Mouse (Mus musculus) frontal cortex, adult 2 months (tissue): ENCODE measurements around the gene Exosc6. TPM values are rescaled to one million over a fixed set of nuclear protein-coding genes. Genes with fewer than 3 reads are reported as not detected.
"Not testable (repeated sequence)": the region's sequence is repeated elsewhere in the genome, so short reads cannot be mapped to it uniquely, and the experiment has no call there.

Experiments used
- DNase-seq, 2 experiments: peaks; one replicate each; pipeline ENCODE4 v3.0.0; 2022; ENCODE audit warnings: low spot score in 1 of 2; ENCODE audit errors: extremely low spot score in 1 of 2
- polyA plus RNA-seq: library from polyadenylated mRNA; depleted of rRNA; stranded (reverse); fragments of >200 nt; gene quantifications from 2 replicates; pipeline ENCODE4 v1.2.3, GENCODE M21; 2012; rRNA removed

The Exosc6 gene
- not detected in 2 replicates for polyA plus RNA-seq

- DNase-seq: peak; percentile 75 to 95
Observed at GRCm38 (mm10) chr8:111056158-111056663, at the start of gene Exosc6. TSS of gene Exosc6 (plus strand) at chr8:111056339.

- DNase-seq: not testable (repeated sequence)
Observed at GRCm38 (mm10) chr8:111010230-111010991, 45.7 kb upstream of the Exosc6 start.

DNA sequence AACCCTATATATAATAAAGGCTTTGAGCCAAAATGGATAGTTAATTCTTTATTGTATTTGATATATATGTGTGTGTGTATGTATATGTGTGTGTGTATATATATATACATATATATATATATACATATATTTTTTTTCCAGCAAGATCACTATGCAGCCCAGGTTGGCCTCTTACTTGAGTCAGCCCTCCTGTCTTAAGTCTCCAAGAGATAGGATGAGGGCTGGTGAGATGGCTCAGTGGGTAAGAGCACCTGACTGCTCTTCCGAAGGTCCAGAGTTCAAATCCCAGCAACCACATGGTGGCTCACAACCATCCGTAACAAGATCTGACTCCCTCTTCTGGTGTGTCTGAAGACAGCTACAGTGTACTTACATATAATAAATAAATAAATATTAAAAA, 29.5 kb upstream of the Exosc6 start:
- DNase-seq: not testable (repeated sequence)

DNA sequence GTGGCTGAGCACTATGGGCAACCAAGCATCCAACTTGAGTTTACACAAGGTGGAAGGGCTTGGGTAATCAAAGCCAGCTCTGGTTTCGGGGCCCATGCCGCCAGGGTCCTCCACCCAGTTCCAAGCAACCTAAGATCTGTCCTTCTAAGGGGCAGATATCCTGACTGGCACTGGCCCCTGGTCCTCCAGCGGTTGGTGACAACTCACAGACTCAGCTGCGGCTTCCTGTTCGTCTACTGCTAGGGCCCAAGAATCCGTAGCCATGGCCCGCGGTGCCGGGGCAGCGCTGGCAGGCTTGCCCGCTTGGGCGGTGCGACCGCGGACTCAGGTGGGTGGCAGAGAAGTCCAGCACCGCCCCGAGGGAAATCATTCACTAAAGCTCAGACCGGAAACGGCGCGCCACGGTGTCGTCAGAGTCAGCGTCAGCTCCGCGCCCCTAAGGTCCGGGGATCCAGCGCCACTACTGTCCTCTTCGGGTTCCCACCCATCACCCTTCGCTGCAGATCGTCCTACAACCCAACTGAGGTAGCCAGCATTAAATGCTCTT, 28.7 kb upstream of the Exosc6 start:
- peak; percentile 80 to 92 for DNase-seq

- no peak for DNase-seq
Observed at GRCm38 (mm10) chr8:111029589-111029988, 26.6 kb upstream of the Exosc6 start.

DNA sequence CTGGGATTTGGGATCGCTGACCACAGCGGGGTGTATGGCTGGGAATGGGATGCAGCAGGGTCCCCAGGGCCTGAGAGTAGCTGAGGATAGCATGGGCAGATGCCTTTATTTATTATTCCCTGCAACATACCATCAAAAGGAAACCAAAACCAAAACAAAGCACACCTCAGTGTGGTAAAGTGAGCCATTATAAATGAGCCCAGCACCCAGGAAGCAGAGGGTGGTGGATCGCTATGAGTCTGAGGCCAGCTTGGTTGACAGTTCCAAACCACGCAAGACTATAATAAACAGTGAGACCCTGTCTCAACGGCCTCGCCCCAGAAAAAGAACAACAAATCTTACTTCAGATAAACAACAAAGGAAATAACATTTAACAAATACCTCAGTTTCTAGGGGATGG, 26.1 kb upstream of the Exosc6 start:
- DNase-seq: no peak

DNA sequence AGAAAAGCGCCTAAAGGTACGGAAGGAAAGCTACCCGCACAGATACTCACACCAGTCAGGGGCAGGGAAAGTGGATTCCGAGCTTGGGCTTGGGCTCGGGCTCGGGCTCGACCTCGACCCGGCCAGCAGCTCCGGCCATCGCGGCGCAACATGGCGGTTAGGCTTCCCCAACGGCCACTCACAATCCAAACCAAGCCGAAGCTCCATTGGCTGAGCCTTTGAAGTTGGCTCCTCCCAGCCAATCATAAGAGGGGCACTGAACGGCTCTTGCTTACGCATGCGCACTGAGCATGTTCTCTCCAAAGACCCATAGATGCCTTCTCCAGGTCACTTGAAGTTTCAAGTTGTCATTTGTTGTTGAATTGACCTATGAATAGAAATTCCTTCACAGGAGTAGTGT, 24.6 kb upstream of the Exosc6 start, which contains the start of gene Ddx19b:
Gene Ddx19b, minus strand, starts transcription at position 180 of the 400 bp plus-strand sequence.
- DNase-seq: no peak

DNA sequence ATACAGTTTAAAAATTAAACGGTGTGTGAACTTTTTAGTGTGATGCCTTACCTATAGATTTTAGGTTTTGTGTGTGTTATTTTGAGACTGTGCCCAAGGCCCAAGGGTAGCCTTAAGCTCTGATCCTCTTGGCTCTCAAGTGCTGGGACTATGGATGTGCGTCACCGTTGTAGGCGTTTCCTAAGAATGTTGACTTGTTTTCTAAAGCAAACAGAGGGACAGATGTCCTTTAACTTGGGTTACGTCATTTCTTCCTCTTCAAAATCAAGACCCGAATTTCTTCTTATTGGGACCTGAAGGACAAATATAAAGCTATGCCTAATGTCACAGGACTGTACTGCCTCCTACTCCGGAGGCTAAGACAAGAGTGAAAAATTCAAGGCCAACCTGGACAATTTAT, 23.2 kb upstream of the Exosc6 start, which contains the start of gene Aars:
Gene Aars, plus strand, starts transcription at position 229 of the 400 bp plus-strand sequence.
- no peak for DNase-seq

DNA sequence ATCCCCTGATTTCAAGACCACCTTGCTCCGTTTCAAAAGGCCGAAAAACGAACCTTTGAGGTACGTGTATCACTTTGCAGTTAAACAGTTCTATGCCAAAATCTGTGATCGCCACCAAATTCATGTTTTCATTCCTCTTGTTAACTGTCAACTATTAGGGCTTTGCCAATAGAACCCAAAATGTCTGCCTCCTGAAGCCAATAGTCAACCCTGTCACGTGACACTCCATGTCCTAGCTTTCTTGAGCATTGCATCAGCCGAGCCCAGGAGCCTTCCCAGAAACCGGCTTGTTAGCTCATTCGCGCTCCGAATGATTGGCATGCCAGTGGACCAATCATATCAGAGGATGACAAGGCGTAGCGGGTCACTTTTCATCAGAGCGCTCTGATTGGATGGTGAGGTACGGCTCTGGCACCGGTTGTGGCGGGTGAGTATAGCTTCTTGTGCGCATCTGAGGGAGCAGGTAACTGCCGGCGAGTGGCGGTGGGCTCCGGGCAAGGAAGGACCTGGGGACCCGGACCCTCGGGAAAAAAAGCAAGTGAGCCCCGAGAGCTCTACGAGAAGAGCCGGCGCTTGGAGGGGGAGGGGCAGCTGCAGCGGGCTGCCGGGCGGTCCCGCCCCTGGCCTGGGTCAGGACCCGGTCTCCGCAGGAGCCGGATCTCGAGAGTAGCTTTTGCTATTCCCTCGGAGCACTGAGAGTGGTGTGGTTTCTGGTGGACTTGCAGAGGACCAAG, 22.5 kb upstream of the Exosc6 start:
- peak; percentile 99 to 100 for DNase-seq

- peak in 1 of 2 experiments; percentile 22 for DNase-seq
Observed at GRCm38 (mm10) chr8:111034276-111034675, 21.9 kb upstream of the Exosc6 start.

- DNase-seq: no peak
Observed at GRCm38 (mm10) chr8:111036591-111036990, 19.5 kb upstream of the Exosc6 start.

DNA sequence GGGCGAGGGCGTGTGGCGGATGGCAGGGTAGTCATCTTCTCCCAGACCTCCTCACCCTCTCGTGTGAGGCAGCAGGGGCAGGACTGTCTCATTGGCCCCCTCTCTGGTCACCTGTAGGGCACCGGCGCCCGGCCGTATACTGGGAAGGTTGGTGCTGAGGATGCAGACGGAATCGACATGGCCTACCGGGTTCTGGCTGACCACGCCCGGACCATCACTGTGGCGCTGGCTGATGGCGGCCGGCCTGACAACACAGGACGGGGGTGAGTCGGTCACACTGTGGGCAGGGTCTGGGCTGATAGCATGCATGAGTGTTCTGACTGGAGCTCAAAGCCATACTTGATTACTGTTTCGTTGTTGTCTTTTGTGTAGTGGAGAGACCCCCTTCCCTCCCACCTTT, 13.6 kb upstream of the Exosc6 start:
- DNase-seq: no peak

- no peak for DNase-seq
Observed at GRCm38 (mm10) chr8:111044003-111044734, 12.0 kb upstream of the Exosc6 start.

DNA sequence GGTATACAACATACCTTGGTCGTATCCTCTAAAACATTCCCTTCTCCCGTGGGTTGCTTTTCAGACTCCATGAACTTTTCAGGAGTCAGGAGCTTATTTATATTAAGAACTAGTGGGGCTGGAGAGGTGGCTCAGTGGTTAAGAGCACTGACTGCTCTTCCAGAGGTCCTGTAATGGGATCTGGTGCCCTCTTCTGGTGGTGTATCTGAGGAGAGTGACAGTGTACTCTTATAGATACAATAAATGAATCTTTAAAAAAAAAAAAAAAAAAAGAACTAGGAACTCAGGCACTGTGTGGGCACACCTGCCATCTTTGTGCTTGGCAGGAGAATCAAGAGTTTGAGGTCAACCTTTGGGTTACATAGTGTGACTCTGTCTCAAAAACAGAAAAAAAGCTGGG, 7.4 kb upstream of the Exosc6 start:
- no peak for DNase-seq

- no peak for DNase-seq
Observed at GRCm38 (mm10) chr8:111049106-111049505, 7.0 kb upstream of the Exosc6 start.

- no peak for DNase-seq
Observed at GRCm38 (mm10) chr8:111053827-111054518, 2.2 kb upstream of the Exosc6 start.

GRCm38 (mm10) chr8:111055031-111055634, 1.0 kb upstream of the Exosc6 start:
- DNase-seq: no peak

DNA sequence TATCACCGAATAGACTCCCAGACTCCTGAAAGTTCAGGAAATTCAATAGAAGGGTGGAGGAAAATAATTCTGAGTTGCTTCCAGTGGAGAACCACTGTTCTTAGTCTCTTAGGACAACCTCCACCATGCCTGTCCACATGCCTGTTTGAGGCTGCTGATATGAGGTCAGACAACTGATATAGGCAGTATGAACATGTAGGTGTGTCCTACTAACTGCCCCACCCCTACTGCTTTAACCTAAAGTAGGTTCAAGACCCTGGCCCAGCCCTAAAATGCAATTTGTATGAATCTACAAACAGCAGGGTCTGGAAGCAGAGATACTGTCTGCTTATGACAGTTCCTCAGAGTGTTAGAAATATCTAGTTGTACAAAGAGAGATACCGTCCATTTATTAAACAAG, 478 bp upstream of the Exosc6 start:
- no peak for DNase-seq

GRCm38 (mm10) chr8:111056691-111057293, 653 bp downstream of the Exosc6 start:
- DNase-seq: no peak
